Mouse (Mus musculus) 3T3-L1 (cell line): Measurements from ENCODE around the gene Pde5a.

ENCODE experiments used
- DNase-seq: peaks from one replicate; pipeline ENCODE4 v3.0.0-alpha.2; 2015; ENCODE audit warnings: low read depth, low spot score

The Pde5a gene

GRCm38 (mm10) chr3:122763768-122764167, 35.0 kb downstream of the Pde5a start:
- no peak for DNase-seq

- DNase-seq, result no peak
Observed at GRCm38 (mm10) chr3:122766930-122767329, 38.2 kb downstream of the Pde5a start.

- no peak for DNase-seq
Observed at GRCm38 (mm10) chr3:122767841-122768240, 39.1 kb downstream of the Pde5a start.

- no peak for DNase-seq
Observed at GRCm38 (mm10) chr3:122781417-122781816, 52.7 kb downstream of the Pde5a start.

GRCm38 (mm10) chr3:122784245-122784644, 55.5 kb downstream of the Pde5a start:
- peak; percentile 48 for DNase-seq

GRCm38 (mm10) chr3:122788314-122788713, 59.6 kb downstream of the Pde5a start:
- no peak for DNase-seq

GRCm38 (mm10) chr3:122789544-122789943, 60.8 kb downstream of the Pde5a start:
- DNase-seq, result no peak

GRCm38 (mm10) chr3:122800050-122800449, 71.3 kb downstream of the Pde5a start:
- DNase-seq, result no peak

- no peak for DNase-seq
Observed at GRCm38 (mm10) chr3:122800553-122801435, 72.0 kb downstream of the Pde5a start.

- no peak for DNase-seq
Observed at GRCm38 (mm10) chr3:122801436-122802221, 72.9 kb downstream of the Pde5a start.

- DNase-seq, result no peak
Observed at GRCm38 (mm10) chr3:122807313-122807712, 78.6 kb downstream of the Pde5a start.

GRCm38 (mm10) chr3:122810090-122810863, 81.5 kb downstream of the Pde5a start:
- peak; percentile 23 for DNase-seq

GRCm38 (mm10) chr3:122810986-122811385, 82.2 kb downstream of the Pde5a start:
- no peak for DNase-seq

- DNase-seq, result no peak
Observed at GRCm38 (mm10) chr3:122814531-122814930, 85.8 kb downstream of the Pde5a start.

GRCm38 (mm10) chr3:122818282-122818681, 89.5 kb downstream of the Pde5a start:
- DNase-seq, result peak; percentile 53

GRCm38 (mm10) chr3:122820700-122821099, 92.0 kb downstream of the Pde5a start:
- no peak for DNase-seq

GRCm38 (mm10) chr3:122828270-122829058, 99.7 kb downstream of the Pde5a start:
- DNase-seq, result no peak

- no peak for DNase-seq
Observed at GRCm38 (mm10) chr3:122834519-122834918, 105.8 kb downstream of the Pde5a start.

- DNase-seq, result no peak
Observed at GRCm38 (mm10) chr3:122835097-122835850, 106.5 kb downstream of the Pde5a start.

GRCm38 (mm10) chr3:122837639-122838038, 108.9 kb downstream of the Pde5a start:
- DNase-seq, result no peak
